Mouse (Mus musculus) midbrain, embryonic 11.5 days (tissue): Measurements from ENCODE around the gene Spata25. TPM values are rescaled to one million over a fixed set of nuclear protein-coding genes. Genes with fewer than 3 reads are reported as not detected.
A peak's percentile ranks its signal among the peaks of the same experiment; 100 is the strongest.
"Not testable (repeated sequence)": the region's sequence is repeated elsewhere in the genome, so short reads cannot be mapped to it uniquely, and the experiment has no call there.

Source experiments
- ATAC-seq: fragments of 200-750 bp; cut with Nextera tagmentation; 2 replicates; pipeline ENCODE4 v1.8.0; 2017; ENCODE audit warnings: moderate TSS enrichment, moderate library complexity; ENCODE audit not compliant: low FRiP score
- DNase-seq: peaks from one replicate; pipeline ENCODE4 v3.0.0; 2015; ENCODE audit warnings: low spot score; ENCODE audit errors: missing footprints
- H3K27ac ChIP-seq: fragments of 300-500 bp; sonication (generic); 2 replicates; pipeline ENCODE4 v1.5.1; 2014; ENCODE audit warnings: low read depth, low read length
- H3K27me3 ChIP-seq: fragments of 300-500 bp; sonication (generic); 2 replicates; pipeline ENCODE4 v1.6.1; 2014; ENCODE audit warnings: mild to moderate bottlenecking, low read length, moderate library complexity, mixed read lengths; ENCODE audit not compliant: control insufficient read depth, insufficient read depth
- H3K36me3 ChIP-seq: fragments of 300-500 bp; sonication (generic); 2 replicates; pipeline ENCODE4 v1.6.1; 2014; ENCODE audit warnings: mild to moderate bottlenecking, low read length, moderate library complexity, mixed read lengths; ENCODE audit not compliant: control insufficient read depth, insufficient read depth
- H3K4me1 ChIP-seq: fragments of 300-500 bp; sonication (generic); 2 replicates; pipeline ENCODE4 v1.6.1; 2014; ENCODE audit warnings: low read length; ENCODE audit not compliant: control insufficient read depth, insufficient read depth
- H3K4me2 ChIP-seq: fragments of 300-500 bp; sonication (generic); 2 replicates; pipeline ENCODE4 v1.6.1; 2014; ENCODE audit warnings: mild to moderate bottlenecking, moderate library complexity
- H3K4me3 ChIP-seq: fragments of 300-500 bp; sonication (generic); 2 replicates; pipeline ENCODE4 v1.5.1; 2014; ENCODE audit warnings: low read depth, low read length
- H3K9ac ChIP-seq: fragments of 300-500 bp; sonication (generic); 2 replicates; pipeline ENCODE4 v1.6.1; 2014; ENCODE audit warnings: low read length
- H3K9me3 ChIP-seq: fragments of 300-500 bp; sonication (generic); 2 replicates; pipeline ENCODE4 v1.6.1; 2016; ENCODE audit warnings: low read length; ENCODE audit not compliant: control insufficient read depth
- WGBS: fragments of 180-500 bp; shearing (Covaris S2); extraction: QIAGEN DNeasy Blood & Tissue Kit; methylation state at CpG from one replicate; pipeline ENCODE4 v1.1.7; 2014; 5-methylcytosine and 5-hydroxymethylcytosine counted together
- polyA plus RNA-seq: library from polyadenylated mRNA; unstranded; fragments of >200 nt; fragmentation: Nextera tagmentation; extraction: Ambion mirVana; gene quantifications from 2 replicates; pipeline ENCODE4 v1.2.1, GENCODE M21; 2014

Gene Spata25
- not detected in 2 replicates for polyA plus RNA-seq

GRCm38 (mm10) chr2:164828437-164828836 is at the start of gene Spata25:
Spata25 (minus strand) TSS chr2:164828537.
- Histone ChIP-seq H3K36me3 (peaks cover 19% of the 10 kb centered on the region), H3K27ac (no peak within 1 kb of the TSS), H3K27me3 (no peaks in the 10 kb centered on the region), H3K4me3 (no peak within 1 kb of the TSS), H3K9me3 (no peaks in the 10 kb centered on the region), H3K4me1 (peaks cover 12% of the 10 kb centered on the region), H3K4me2 (no peak within 1 kb of the TSS), H3K9ac (no peak within 1 kb of the TSS)
- WGBS = 88% methylated on average over 6 of the region's 6 CpGs
- ATAC-seq (no peak), DNase-seq (no peak)

DNA sequence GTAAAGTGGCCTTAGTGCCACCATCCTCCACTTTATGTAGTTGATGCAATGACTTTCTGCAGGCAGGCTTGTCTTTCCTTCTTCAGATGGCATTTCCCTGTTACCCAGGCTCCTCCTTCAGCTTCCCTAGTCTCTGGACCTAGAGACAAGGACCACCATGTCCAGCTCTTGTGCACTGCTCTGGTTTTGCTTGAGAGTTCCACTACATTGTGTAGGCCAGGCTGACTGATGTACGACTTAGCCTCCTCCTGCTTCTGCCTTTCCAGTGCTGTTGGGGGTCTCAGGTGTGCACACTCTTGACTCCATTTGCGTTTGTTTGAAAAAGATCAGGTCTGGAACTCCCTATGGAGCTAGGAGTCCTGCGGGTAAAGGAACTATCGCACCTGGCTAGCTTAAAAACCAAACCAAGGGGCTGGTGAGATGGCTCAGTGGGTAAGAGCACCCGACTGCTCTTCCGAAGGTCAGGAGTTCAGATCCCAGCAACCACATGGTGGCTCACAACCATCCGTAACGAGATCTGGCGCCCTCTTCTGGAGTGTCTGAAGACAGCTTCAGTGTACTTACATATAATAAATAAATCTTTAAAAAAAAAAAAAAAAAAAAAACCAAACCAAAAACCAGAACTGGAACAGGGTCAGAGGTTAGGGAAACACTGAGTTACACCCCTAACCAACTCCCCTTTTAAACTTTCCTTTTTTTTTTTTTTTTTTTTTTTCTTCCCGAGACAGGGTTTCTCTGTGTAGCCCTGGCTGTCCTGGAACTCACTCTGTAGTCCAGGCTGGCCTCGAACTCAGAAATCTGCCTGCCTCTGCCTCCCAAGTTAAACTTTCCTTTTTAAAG is 49.3 kb upstream of the Spata25 start:
- DNase-seq = peak; percentile 84
- H3K36me3 ChIP-seq, H3K4me1 ChIP-seq, ATAC-seq, H3K27ac ChIP-seq, H3K9me3 ChIP-seq, H3K27me3 ChIP-seq: not testable (repeated sequence)
- H3K4me3 ChIP-seq = peak overlapping the region; percentile 96
- 68% methylated on average over 11 of the region's 11 CpGs for WGBS
- peak overlapping the region; percentile 95 for H3K4me2 ChIP-seq
- peak overlapping the region; percentile 100; the same call in 1 of the 2 replicates for H3K9ac ChIP-seq

GRCm38 (mm10) chr2:164875648-164876047 is 47.3 kb upstream of the Spata25 start:
- H3K4me1 ChIP-seq, H3K9me3 ChIP-seq, DNase-seq, H3K4me3 ChIP-seq, H3K36me3 ChIP-seq, ATAC-seq, H3K27me3 ChIP-seq, H3K4me2 ChIP-seq, H3K27ac ChIP-seq, H3K9ac ChIP-seq: not testable (repeated sequence)
- WGBS = 49% methylated on average over 2 of the region's 2 CpGs

- no peak overlapping the region for H3K4me2 ChIP-seq
- peaks cover 4% of the 10 kb centered on the region; the same call in 1 of the 2 replicates for H3K4me1 ChIP-seq
- no peak overlapping the region for H3K27ac ChIP-seq
- WGBS = 38% methylated on average over 1 of the region's 1 CpGs
- H3K9ac ChIP-seq = no peak overlapping the region
- no peaks in the 10 kb centered on the region for H3K27me3 ChIP-seq
- no peaks in the 10 kb centered on the region for H3K9me3 ChIP-seq
- no peak overlapping the region for H3K4me3 ChIP-seq
- DNase-seq (no peak), ATAC-seq (no peak)
- no peaks in the 10 kb centered on the region for H3K36me3 ChIP-seq
Measured at GRCm38 (mm10) chr2:164874239-164874769, 46.0 kb upstream of the Spata25 start.

DNA sequence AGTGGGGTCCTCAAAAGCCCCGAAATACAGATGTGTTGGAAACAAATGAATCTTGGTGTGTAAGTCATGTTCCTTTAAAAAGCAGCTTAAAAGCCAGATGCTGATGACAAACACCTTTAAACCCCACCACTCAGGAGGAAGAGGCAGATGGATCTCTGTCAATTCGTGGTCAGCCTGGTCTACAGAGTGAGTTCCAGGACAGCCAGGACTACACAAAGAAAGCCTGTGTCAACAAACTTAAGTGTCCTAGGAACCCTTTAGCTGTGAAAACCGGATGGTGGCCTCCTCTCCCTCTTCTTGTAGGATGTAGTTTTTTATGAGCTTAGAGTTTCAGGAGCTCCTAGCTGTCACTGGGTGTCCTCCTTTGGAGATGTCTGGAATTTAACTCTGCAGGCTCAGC is 45.3 kb upstream of the Spata25 start:
- Histone ChIP-seq H3K27me3 (no peaks in the 10 kb centered on the region), H3K4me1 (peaks cover 4% of the 10 kb centered on the region; the same call in 1 of the 2 replicates), H3K9ac (no peak overlapping the region), H3K9me3 (no peaks in the 10 kb centered on the region), H3K4me2 (no peak overlapping the region), H3K36me3 (no peaks in the 10 kb centered on the region), H3K27ac (no peak overlapping the region), H3K4me3 (no peak overlapping the region)
- DNase-seq = no peak
- ATAC-seq = no peak
- 78% methylated on average over 3 of the region's 3 CpGs for WGBS

DNA sequence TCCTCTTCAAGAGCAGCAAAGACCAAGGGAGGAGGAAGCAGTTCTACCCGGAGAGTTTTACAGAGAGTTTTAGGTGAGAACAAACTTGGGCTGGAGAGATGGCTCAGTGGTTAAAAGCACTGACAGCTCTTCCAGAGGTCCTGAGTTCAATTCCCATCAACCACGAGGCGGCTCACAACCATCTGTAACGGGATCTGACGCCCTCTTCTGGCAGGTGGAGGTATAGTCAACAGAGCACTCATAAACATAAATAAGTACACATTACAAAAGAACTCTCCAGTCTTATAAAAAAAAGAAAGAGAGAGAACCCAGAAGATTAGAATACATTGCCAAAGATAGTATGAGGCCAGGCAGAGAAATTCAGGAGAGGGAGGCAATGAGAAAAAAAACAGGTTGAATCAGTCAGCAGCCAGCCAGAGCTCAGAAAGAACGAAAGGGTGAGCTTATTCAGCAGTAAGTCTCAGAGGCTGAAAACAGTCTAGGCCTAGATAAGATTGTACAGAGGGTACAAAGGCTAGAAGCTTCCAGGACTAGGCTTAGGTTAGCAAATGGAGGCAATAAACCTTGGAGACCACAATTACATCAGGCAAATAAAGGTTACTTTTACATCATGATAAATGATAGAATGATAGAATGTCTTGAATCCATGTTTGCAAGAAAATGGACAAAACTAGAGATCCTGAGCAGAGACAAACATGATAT is 43.4 kb upstream of the Spata25 start:
- DNase-seq (no peak), ATAC-seq (no peak)
- H3K4me1 ChIP-seq = no peaks in the 10 kb centered on the region
- WGBS = 54% methylated on average over 6 of the region's 6 CpGs
- no peak overlapping the region for H3K9ac ChIP-seq
- H3K36me3 ChIP-seq = no peaks in the 10 kb centered on the region
- no peak overlapping the region for H3K27ac ChIP-seq
- no peaks in the 10 kb centered on the region for H3K27me3 ChIP-seq
- H3K9me3 ChIP-seq = peaks cover 4% of the 10 kb centered on the region
- no peak overlapping the region for H3K4me2 ChIP-seq
- H3K4me3 ChIP-seq = no peak overlapping the region

GRCm38 (mm10) chr2:164868491-164868890 is 40.2 kb upstream of the Spata25 start:
- Histone ChIP-seq H3K27me3 (no peaks in the 10 kb centered on the region), H3K4me2 (no peak overlapping the region), H3K27ac (no peak overlapping the region), H3K9me3 (peaks cover 4% of the 10 kb centered on the region), H3K36me3 (no peaks in the 10 kb centered on the region), H3K4me3 (no peak overlapping the region), H3K9ac (no peak overlapping the region), H3K4me1 (no peaks in the 10 kb centered on the region)
- DNase-seq (no peak), ATAC-seq (no peak)
- 81% methylated on average over 7 of the region's 7 CpGs for WGBS

DNA sequence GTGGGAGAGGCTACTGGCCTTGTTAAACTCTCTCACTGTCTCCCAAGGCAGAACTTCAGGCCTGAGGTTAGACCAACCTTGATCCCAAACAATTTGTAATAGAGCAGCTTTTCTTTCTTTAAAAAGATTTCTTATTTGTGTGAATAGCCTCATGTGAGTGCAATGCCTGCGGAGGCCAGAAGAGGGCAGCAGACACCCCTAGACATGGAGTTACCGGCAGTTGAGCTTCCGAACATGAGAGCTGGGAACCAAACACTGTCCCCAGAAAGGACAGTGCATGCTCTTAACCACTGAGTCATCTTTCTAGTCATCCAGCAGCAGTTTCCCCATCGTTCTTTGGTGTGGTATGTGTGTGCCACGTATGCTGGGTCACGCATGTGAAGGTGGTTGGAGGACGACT is 39.2 kb upstream of the Spata25 start:
- Histone ChIP-seq H3K27ac (no peak overlapping the region), H3K4me2 (no peak overlapping the region), H3K4me1 (no peaks in the 10 kb centered on the region), H3K36me3 (no peaks in the 10 kb centered on the region), H3K9ac (no peak overlapping the region), H3K9me3 (peaks cover 4% of the 10 kb centered on the region), H3K27me3 (no peaks in the 10 kb centered on the region), H3K4me3 (no peak overlapping the region)
- WGBS = 93% methylated on average over 7 of the region's 7 CpGs
- no peak for ATAC-seq
- no peak for DNase-seq
